Mouse (Mus musculus): ENCODE results near the gene Sox5.

DNA sequence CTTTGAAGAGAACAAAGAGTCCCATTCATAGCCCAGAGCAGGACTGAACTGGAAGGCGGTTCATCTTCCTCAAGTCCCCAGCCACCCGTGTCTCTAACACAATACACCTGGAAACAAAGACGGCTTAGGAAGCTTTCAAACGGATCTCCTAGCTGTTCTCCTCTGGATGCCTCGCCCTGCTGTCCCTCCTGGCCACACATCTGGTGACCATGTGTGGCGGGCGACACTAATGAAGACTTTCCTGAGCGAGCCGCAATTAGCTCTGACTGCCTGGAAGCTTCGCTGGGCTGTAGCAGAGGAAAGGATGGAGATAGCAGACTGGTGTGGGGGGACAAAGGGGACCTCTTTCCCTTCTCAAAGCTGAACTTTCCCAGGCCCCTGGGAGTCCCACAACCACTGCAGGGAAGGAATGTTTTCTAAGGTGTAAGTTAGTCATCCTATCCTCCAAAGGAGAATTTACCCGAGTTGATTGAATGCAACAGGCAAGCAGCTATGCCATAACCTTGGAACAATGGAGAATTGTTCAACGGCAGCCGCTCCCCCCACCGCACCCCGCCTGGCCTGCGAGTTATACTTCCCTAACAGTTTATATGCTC, 517.4 kb downstream of the Sox5 start:
- no peak for TF ChIP-seq POLR2A (IDR thresholded peaks at IDR 0.05; ENCODE audit: control insufficient read depth, extremely low read depth, insufficient read depth, low read length, poor library complexity)
- TF ChIP-seq CTCF (IDR thresholded peaks at IDR 0.05; ENCODE audit: borderline replicate concordance, control insufficient read depth, extremely low read depth, insufficient read depth, low read length, poor library complexity), result no peak
